ENCODE assay signal across 8 mouse cellular contexts in genomic region chr14:48246236-48246635, GRCm38 (mm10).
DNase-seq lines count a peak whose midpoint lies in the region; ATAC-seq lines count a peak whose summit lies in the region.

No protein-coding gene starts in this region.

- no peak for DNase-seq in hindbrain, embryonic 11.5 days (ENCODE audit: low spot score)
- DNase-seq in hindbrain, embryonic 10.5 days (ENCODE audit: low spot score): no peak
- DNase-seq in CD4-positive helper T cell, adult 2 months (ENCODE audit: low read depth, low spot score): peak; percentile 22
- DNase-seq in right cerebral cortex, postnatal 4 days: no peak
- DNase-seq in cerebellum, adult 11 months: no peak
- no peak for DNase-seq in cerebellum, adult 9-11 months

- 0 out of 2 replicates have a peak, but pooled peaks have one; percentile 45 for ATAC-seq in hindbrain, embryonic 11.5 days (ENCODE audit: low FRiP score)
- peak; percentile 77 for ATAC-seq in heart, embryonic 16.5 days (replicated peaks; ENCODE audit: extremely low read depth, insufficient read depth, low FRiP score)
- ATAC-seq in midbrain, embryonic 12.5 days (ENCODE audit: low FRiP score, low read depth): 0 out of 2 replicates have a peak, but pooled peaks have one; percentile 27

- H3K4me3 ChIP-seq in hindbrain, embryonic 11.5 days (ENCODE audit: low read depth, low read length): no peak overlapping the region
- no peak overlapping the region for H3K4me3 ChIP-seq in hindbrain, embryonic 10.5 days
- no peak overlapping the region for H3K4me3 ChIP-seq in heart, embryonic 16.5 days (ENCODE audit: low read length)
- no peak overlapping the region for H3K4me3 ChIP-seq in midbrain, embryonic 12.5 days

- H3K27ac ChIP-seq in hindbrain, embryonic 11.5 days (ENCODE audit: low read depth, low read length): no peak overlapping the region
- H3K27ac ChIP-seq in hindbrain, embryonic 10.5 days: no peak overlapping the region
- no peak overlapping the region for H3K27ac ChIP-seq in heart, embryonic 16.5 days (ENCODE audit: low read length)
- H3K27ac ChIP-seq in midbrain, embryonic 12.5 days (replicated peaks): no peak overlapping the region

- H3K36me3 ChIP-seq in hindbrain, embryonic 11.5 days (ENCODE audit: control insufficient read depth, insufficient read depth, low read length): no peaks in the 10 kb centered on the region
- peaks cover 38% of the 10 kb centered on the region for H3K36me3 ChIP-seq in hindbrain, embryonic 10.5 days
- H3K36me3 ChIP-seq in heart, embryonic 16.5 days (ENCODE audit: control insufficient read depth, insufficient read depth): no peaks in the 10 kb centered on the region
- no peaks in the 10 kb centered on the region for H3K36me3 ChIP-seq in midbrain, embryonic 12.5 days

- no peaks in the 10 kb centered on the region for H3K9me3 ChIP-seq in hindbrain, embryonic 11.5 days (ENCODE audit: control insufficient read depth, low read length)
- no peaks in the 10 kb centered on the region for H3K9me3 ChIP-seq in hindbrain, embryonic 10.5 days
- no peaks in the 10 kb centered on the region for H3K9me3 ChIP-seq in heart, embryonic 16.5 days (replicated peaks; ENCODE audit: control insufficient read depth, low read length)
- no peaks in the 10 kb centered on the region for H3K9me3 ChIP-seq in midbrain, embryonic 12.5 days

- no peaks in the 10 kb centered on the region for H3K4me1 ChIP-seq in hindbrain, embryonic 11.5 days (replicated peaks; ENCODE audit: control insufficient read depth, insufficient read depth, low read length)
- H3K4me1 ChIP-seq in hindbrain, embryonic 10.5 days (replicated peaks): 0 out of 2 replicates have a peak, but pooled peaks cover 4% of the 10 kb centered on the region
- H3K4me1 ChIP-seq in heart, embryonic 16.5 days (ENCODE audit: control insufficient read depth, insufficient read depth, low read length): no peaks in the 10 kb centered on the region
- H3K4me1 ChIP-seq in midbrain, embryonic 12.5 days: no peaks in the 10 kb centered on the region

- H3K4me2 ChIP-seq in hindbrain, embryonic 11.5 days (replicated peaks; ENCODE audit: low read depth, low read length): no peak overlapping the region
- no peak overlapping the region for H3K4me2 ChIP-seq in heart, embryonic 16.5 days (ENCODE audit: low read depth, low read length)
- H3K4me2 ChIP-seq in midbrain, embryonic 12.5 days (replicated peaks): no peak overlapping the region

- H3K27me3 ChIP-seq in hindbrain, embryonic 11.5 days (ENCODE audit: control insufficient read depth, insufficient read depth, low read length): no peaks in the 10 kb centered on the region
- no peaks in the 10 kb centered on the region for H3K27me3 ChIP-seq in hindbrain, embryonic 10.5 days (ENCODE audit: insufficient read depth, poor library complexity, severe bottlenecking)
- H3K27me3 ChIP-seq in heart, embryonic 16.5 days (ENCODE audit: control insufficient read depth, insufficient read depth, low read length): 0 out of 2 replicates have a peak, but pooled peaks cover 2% of the 10 kb centered on the region
- no peaks in the 10 kb centered on the region for H3K27me3 ChIP-seq in midbrain, embryonic 12.5 days

- 64% methylated on average over 3 of the region's 3 CpGs for WGBS in hindbrain, embryonic 11.5 days
- 76% methylated on average over 3 of the region's 3 CpGs for WGBS in hindbrain, embryonic 10.5 days
- 48% methylated on average over 3 of the region's 3 CpGs for WGBS in heart, embryonic 16.5 days
- WGBS in midbrain, embryonic 12.5 days: 65% methylated on average over 3 of the region's 3 CpGs

- no peak overlapping the region for H3K9ac ChIP-seq in hindbrain, embryonic 11.5 days (ENCODE audit: low read depth, low read length)
- H3K9ac ChIP-seq in heart, embryonic 16.5 days (ENCODE audit: low read length): no peak overlapping the region
- H3K9ac ChIP-seq in midbrain, embryonic 12.5 days (replicated peaks): no peak overlapping the region

Comparison
In these comparisons a context has a peak if more than half of its experiments do, and no peak if none do; other contexts are left out.
1. ATAC-seq: peak in every context shown above with its lines; median percentile 77 in heart, embryonic 16.5 days; 45 in hindbrain, embryonic 11.5 days; 27 in midbrain, embryonic 12.5 days.